Mouse (Mus musculus) cortical plate, adult 2 months (tissue): ENCODE measurements around the gene Ubtf.

Experiments used
- CTCF ChIP-seq: fragments of 200-500 bp; IDR thresholded peaks from 2 replicates; pipeline ENCODE4 v1.5.1; 2011; ENCODE audit warnings: mild to moderate bottlenecking, control low read depth, low read length; ENCODE audit not compliant: insufficient read depth; ENCODE audit errors: extremely low read depth
- POLR2A ChIP-seq: fragments of 200-500 bp; IDR thresholded peaks from 2 replicates; pipeline ENCODE4 v1.6.1; 2011; ENCODE audit warnings: mild to moderate bottlenecking, low read length, control low read depth; ENCODE audit not compliant: insufficient read depth; ENCODE audit errors: extremely low read depth

GRCm38 (mm10) chr11:102333061-102333460 is 13.5 kb upstream of the Ubtf start:
- TF ChIP-seq POLR2A (no peak), CTCF (no peak)
